Mouse (Mus musculus): ENCODE data around the gene 1700109H08Rik.
"Not testable (repeated sequence)": the region's sequence is repeated elsewhere in the genome, so short reads cannot be mapped to it uniquely, and the experiment has no call there.

1700109H08Rik gene

GRCm38 (mm10) chr5:3597171-3597570 lies 25.8 kb downstream of the 1700109H08Rik start:
- intact Hi-C loops (cut with DNase I): loop anchor here (10.0 kb wide), 1 partner anchor 52 kb away; the partner anchor contains the start of gene Fam133b

DNA sequence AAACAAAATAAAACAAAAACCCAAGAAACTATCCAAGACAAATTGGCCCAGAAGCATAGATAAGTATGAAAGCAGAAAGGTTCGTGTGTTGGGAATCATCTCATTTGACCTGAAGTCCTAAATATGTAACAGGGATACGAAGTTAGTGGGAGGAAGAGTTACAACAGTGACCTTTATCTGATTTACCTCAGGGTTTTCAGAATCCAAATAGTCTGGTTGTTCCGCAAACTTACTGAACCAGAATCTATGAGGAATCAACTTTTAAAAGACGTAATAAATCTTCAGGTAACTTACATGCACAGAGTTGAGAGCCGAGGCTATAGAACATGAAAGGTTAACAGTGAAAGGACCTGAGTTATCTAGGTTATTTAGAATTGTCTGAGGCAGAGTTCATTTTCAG lies 27.4 kb downstream of the 1700109H08Rik start:
- intact Hi-C loops (cut with DNase I): loop anchor here (10.0 kb wide), 1 partner anchor 54 kb away; the partner anchor contains the start of gene Fam133b

- intact Hi-C loops (cut with DNase I): no loop called here
Observed at GRCm38 (mm10) chr5:3600298-3600697, 28.9 kb downstream of the 1700109H08Rik start.

DNA sequence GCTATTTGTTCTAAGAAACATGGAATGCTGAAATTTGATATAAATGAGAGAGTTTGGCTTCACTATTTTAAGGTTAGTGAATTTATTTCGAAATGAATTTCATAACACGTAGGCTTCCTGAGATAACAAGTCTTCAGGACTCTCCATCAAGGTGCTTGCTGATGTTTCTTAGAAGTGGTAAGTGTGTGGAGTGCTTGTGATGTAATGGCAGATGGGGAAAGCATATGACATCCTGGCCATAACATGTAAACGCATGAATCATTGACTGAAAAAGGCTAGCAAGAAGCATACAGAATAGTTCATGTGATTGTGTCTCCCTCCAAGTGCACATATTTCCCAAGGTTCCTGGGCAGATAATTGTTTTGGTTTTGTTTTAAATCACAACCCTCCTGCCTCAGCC lies 29.4 kb downstream of the 1700109H08Rik start:
- intact Hi-C loops (cut with DNase I): no loop called here

- intact Hi-C loops (cut with DNase I): no loop called here
Observed at GRCm38 (mm10) chr5:3607114-3607513, 35.7 kb downstream of the 1700109H08Rik start.

GRCm38 (mm10) chr5:3609241-3609640 lies 37.9 kb downstream of the 1700109H08Rik start:
- intact Hi-C loops (cut with DNase I): no loop called here

- intact Hi-C loops (cut with DNase I): not testable (repeated sequence)
Observed at GRCm38 (mm10) chr5:3611835-3612234, 40.5 kb downstream of the 1700109H08Rik start.

DNA sequence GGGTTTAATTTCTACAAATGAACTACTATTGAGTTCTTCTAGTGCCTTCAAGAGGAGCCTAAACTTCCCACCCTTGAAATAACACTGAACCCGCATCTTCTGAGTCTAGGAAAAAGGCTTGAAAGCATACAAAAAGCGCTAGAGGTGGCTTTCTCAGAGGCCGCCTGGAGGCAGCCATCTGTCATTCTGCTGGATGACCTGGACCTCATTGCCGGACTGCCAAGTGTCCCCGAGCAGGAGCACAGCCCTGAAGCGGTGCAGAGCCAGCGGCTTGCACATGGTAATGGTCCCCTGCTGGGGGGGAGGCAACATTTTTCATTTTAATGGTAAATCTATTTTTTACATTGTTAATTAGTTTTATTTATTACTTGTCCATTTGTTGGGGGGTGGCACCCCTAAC lies 49.1 kb downstream of the 1700109H08Rik start:
- intact Hi-C loops (cut with DNase I): no loop called here

- intact Hi-C loops (cut with DNase I): no loop called here
Observed at GRCm38 (mm10) chr5:3630055-3630454, 58.7 kb downstream of the 1700109H08Rik start.

DNA sequence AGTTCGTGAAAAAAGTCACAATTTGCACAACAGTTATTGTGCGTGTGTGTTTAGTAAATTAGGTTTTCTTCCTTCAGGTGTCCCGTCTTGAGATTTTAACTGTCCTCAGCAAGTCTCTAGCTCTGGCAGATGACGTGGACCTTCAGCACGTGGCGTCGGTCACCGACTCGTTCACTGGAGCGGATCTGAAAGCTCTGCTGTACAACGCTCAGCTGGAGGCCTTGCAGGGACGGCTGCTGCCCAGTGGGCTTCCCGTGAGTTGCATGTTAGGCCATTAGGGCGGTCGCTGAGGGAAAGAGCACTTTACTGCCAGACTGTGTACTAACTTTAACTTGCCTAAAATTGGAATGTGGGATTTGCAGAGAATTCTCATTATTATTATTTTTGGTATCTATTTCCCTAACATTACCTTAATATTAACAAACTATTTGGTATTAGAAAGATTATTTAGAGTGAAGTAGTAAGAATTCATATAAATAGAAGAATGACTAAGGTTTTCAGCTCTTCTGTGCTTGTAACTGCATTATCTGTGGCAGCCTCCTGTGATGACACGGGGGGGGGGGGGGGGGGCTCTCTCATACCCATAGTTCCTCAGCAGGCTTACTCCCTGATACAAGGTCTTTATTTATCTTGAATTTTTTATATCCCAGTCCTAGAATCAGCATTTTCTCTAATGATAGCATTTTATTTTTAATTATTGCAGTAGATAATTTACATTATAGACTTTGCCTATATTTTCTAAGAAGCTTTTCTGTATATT lies 60.3 kb downstream of the 1700109H08Rik start:
- intact Hi-C loops (cut with DNase I): no loop called here

DNA sequence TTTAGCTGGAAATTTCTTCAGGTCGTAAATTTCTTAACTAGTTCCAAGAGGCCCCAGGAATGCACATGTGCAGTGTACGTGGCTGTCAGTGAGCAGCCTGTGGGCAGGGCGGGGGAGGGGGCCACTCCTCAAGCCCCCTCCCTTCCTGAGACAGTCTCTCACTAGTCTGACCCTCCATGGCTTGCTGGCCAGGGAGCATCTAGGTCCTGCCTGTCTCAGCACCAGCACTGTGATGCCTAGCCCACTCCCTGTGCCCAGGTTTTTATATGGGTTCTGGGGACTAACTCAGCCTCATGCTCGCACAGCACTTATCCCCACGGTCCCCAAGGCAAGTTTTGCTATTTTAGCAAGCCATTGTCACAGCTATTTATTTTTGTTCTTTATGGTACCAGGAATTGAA lies 60.9 kb downstream of the 1700109H08Rik start:
- intact Hi-C loops (cut with DNase I): no loop called here

- intact Hi-C loops (cut with DNase I): no loop called here
Observed at GRCm38 (mm10) chr5:3633315-3633714, 61.9 kb downstream of the 1700109H08Rik start.

- intact Hi-C loops (cut with DNase I): no loop called here
Observed at GRCm38 (mm10) chr5:3633951-3634350, 62.6 kb downstream of the 1700109H08Rik start.
